Mouse (Mus musculus) midbrain, embryonic 16.5 days (tissue): ENCODE measurements around the gene Gal3st1. TPM values are rescaled to one million over a fixed set of nuclear protein-coding genes. Genes with fewer than 3 reads are reported as not detected.

Experiments used
- ATAC-seq: fragments of 200-750 bp; cut with Nextera tagmentation; 2 replicates; pipeline ENCODE4 v1.8.0; 2017; ENCODE audit warnings: moderate TSS enrichment
- H3K27ac ChIP-seq: fragments of 300-500 bp; sonication (generic); 2 replicates; pipeline ENCODE4 v1.5.1; 2014; ENCODE audit warnings: mild to moderate bottlenecking, low read length, mixed read lengths
- H3K27me3 ChIP-seq: fragments of 300-500 bp; sonication (generic); 2 replicates; pipeline ENCODE4 v1.6.1; 2014; ENCODE audit warnings: low read depth, low read length, mixed read lengths; ENCODE audit not compliant: control insufficient read depth, insufficient read depth
- H3K36me3 ChIP-seq: fragments of 300-500 bp; sonication (generic); 2 replicates; pipeline ENCODE4 v1.6.1; 2014; ENCODE audit warnings: mild to moderate bottlenecking, low read length, moderate library complexity, mixed read lengths; ENCODE audit not compliant: control insufficient read depth, insufficient read depth
- H3K4me1 ChIP-seq: fragments of 300-500 bp; sonication (generic); 2 replicates; pipeline ENCODE4 v1.6.1; 2014; ENCODE audit warnings: mild to moderate bottlenecking, low read length, mixed read lengths; ENCODE audit not compliant: control insufficient read depth, insufficient read depth
- H3K4me2 ChIP-seq: fragments of 300-500 bp; sonication (generic); 2 replicates; pipeline ENCODE4 v1.6.1; 2014; ENCODE audit warnings: mild to moderate bottlenecking, low read length, mixed read lengths
- H3K4me3 ChIP-seq: fragments of 300-500 bp; sonication (generic); 2 replicates; pipeline ENCODE4 v1.5.1; 2014; ENCODE audit warnings: low read depth, mild to moderate bottlenecking, low read length, moderate library complexity, mixed read lengths
- H3K9ac ChIP-seq: fragments of 300-500 bp; sonication (generic); 2 replicates; pipeline ENCODE4 v1.6.1; 2014; ENCODE audit warnings: low read depth, low read length, mixed read lengths
- H3K9me3 ChIP-seq: fragments of 300-500 bp; sonication (generic); replicated peaks from 2 replicates; pipeline ENCODE4 v1.6.1; 2014; ENCODE audit warnings: mild to moderate bottlenecking, low read length, mixed read lengths; ENCODE audit not compliant: control insufficient read depth, poor library complexity, severe bottlenecking
- WGBS: fragments of 180-500 bp; shearing (Covaris S2); extraction: QIAGEN DNeasy Blood & Tissue Kit; methylation state at CpG from one replicate; pipeline ENCODE4 v1.1.7; 2014; 5-methylcytosine and 5-hydroxymethylcytosine counted together
- polyA plus RNA-seq: library from polyadenylated mRNA; unstranded; fragments of >200 nt; fragmentation: Nextera tagmentation; extraction: Ambion mirVana; gene quantifications from 2 replicates; pipeline ENCODE4 v1.2.1, GENCODE M21; 2015

Gal3st1 gene
- polyA plus RNA-seq, 1 experiment from 2014 or later: 8.2 TPM

- ATAC-seq: no peak
- Histone ChIP-seq H3K4me3 (no peak overlapping the region), H3K27me3 (0 out of 2 replicates have a peak, but pooled peaks cover 2% of the 10 kb centered on the region), H3K9me3 (no peaks in the 10 kb centered on the region), H3K4me1 (no peaks in the 10 kb centered on the region), H3K4me2 (no peak overlapping the region), H3K36me3 (no peaks in the 10 kb centered on the region), H3K9ac (no peak overlapping the region), H3K27ac (no peak overlapping the region)
- WGBS: 72% methylated on average over 18 of the region's 18 CpGs
Measured at GRCm38 (mm10) chr11:4035116-4035892, 51.9 kb downstream of the Gal3st1 start.

GRCm38 (mm10) chr11:4035916-4036315 is 52.5 kb downstream of the Gal3st1 start:
- 90% methylated on average over 6 of the region's 6 CpGs for WGBS

GRCm38 (mm10) chr11:4036365-4037084 is 53.1 kb downstream of the Gal3st1 start:
- Histone ChIP-seq H3K27ac (no peak overlapping the region), H3K9ac (no peak overlapping the region), H3K4me2 (no peak overlapping the region), H3K36me3 (no peaks in the 10 kb centered on the region), H3K27me3 (0 out of 2 replicates have a peak, but pooled peaks cover 2% of the 10 kb centered on the region), H3K9me3 (no peaks in the 10 kb centered on the region), H3K4me3 (no peak overlapping the region), H3K4me1 (no peaks in the 10 kb centered on the region)
- WGBS: 77% methylated on average over 9 of the region's 9 CpGs
- ATAC-seq: no peak

More at GRCm38 (mm10) chr11:4035916-4036315, 52.5 kb downstream of the Gal3st1 start:
- 0 out of 2 replicates have a peak, but pooled peaks cover 2% of the 10 kb centered on the region for H3K27me3 ChIP-seq
- H3K4me1 ChIP-seq: no peaks in the 10 kb centered on the region
- H3K4me2 ChIP-seq: no peak overlapping the region
- no peaks in the 10 kb centered on the region for H3K36me3 ChIP-seq
- H3K9me3 ChIP-seq: no peaks in the 10 kb centered on the region
- no peak overlapping the region for H3K27ac ChIP-seq
- H3K9ac ChIP-seq: no peak overlapping the region
- H3K4me3 ChIP-seq: no peak overlapping the region
- no peak for ATAC-seq

- no peak overlapping the region for H3K4me3 ChIP-seq
- H3K4me1 ChIP-seq: no peaks in the 10 kb centered on the region
- no peak overlapping the region for H3K27ac ChIP-seq
- H3K9me3 ChIP-seq: no peaks in the 10 kb centered on the region
- WGBS: 97% methylated on average over 4 of the region's 4 CpGs
- no peak for ATAC-seq
- H3K9ac ChIP-seq: no peak overlapping the region
- H3K36me3 ChIP-seq: no peaks in the 10 kb centered on the region
- H3K27me3 ChIP-seq: no peaks in the 10 kb centered on the region
- no peak overlapping the region for H3K4me2 ChIP-seq
Measured at GRCm38 (mm10) chr11:4039951-4040350, 56.5 kb downstream of the Gal3st1 start.

GRCm38 (mm10) chr11:4041123-4041625 is 57.7 kb downstream of the Gal3st1 start:
- ATAC-seq: no peak
- Histone ChIP-seq H3K27me3 (no peaks in the 10 kb centered on the region), H3K36me3 (no peaks in the 10 kb centered on the region), H3K9me3 (no peaks in the 10 kb centered on the region), H3K4me1 (no peaks in the 10 kb centered on the region), H3K4me2 (no peak overlapping the region), H3K9ac (no peak overlapping the region), H3K27ac (no peak overlapping the region), H3K4me3 (no peak overlapping the region)
- WGBS: 87% methylated on average over 6 of the region's 6 CpGs

- Histone ChIP-seq H3K4me1 (no peaks in the 10 kb centered on the region), H3K27ac (no peak overlapping the region), H3K4me2 (no peak overlapping the region), H3K4me3 (no peak overlapping the region), H3K36me3 (no peaks in the 10 kb centered on the region), H3K9ac (no peak overlapping the region), H3K27me3 (no peaks in the 10 kb centered on the region), H3K9me3 (no peaks in the 10 kb centered on the region)
- WGBS: 92% methylated on average over 7 of the region's 7 CpGs
- no peak for ATAC-seq
Measured at GRCm38 (mm10) chr11:4043081-4043480, 59.6 kb downstream of the Gal3st1 start.

GRCm38 (mm10) chr11:4046526-4046925 is 63.1 kb downstream of the Gal3st1 start:
- Histone ChIP-seq H3K27me3 (no peaks in the 10 kb centered on the region), H3K9me3 (no peaks in the 10 kb centered on the region), H3K4me1 (no peaks in the 10 kb centered on the region), H3K4me3 (no peak overlapping the region), H3K36me3 (no peaks in the 10 kb centered on the region), H3K9ac (no peak overlapping the region), H3K4me2 (no peak overlapping the region), H3K27ac (no peak overlapping the region)
- ATAC-seq: no peak
- 67% methylated on average over 5 of the region's 5 CpGs for WGBS

- H3K9me3 ChIP-seq: no peaks in the 10 kb centered on the region
- no peaks in the 10 kb centered on the region for H3K36me3 ChIP-seq
- no peak overlapping the region for H3K4me3 ChIP-seq
- 95% methylated on average over 2 of the region's 2 CpGs for WGBS
- ATAC-seq: no peak
- no peaks in the 10 kb centered on the region for H3K4me1 ChIP-seq
- no peak overlapping the region for H3K4me2 ChIP-seq
- H3K27me3 ChIP-seq: no peaks in the 10 kb centered on the region
- H3K27ac ChIP-seq: no peak overlapping the region
- no peak overlapping the region for H3K9ac ChIP-seq
Measured at GRCm38 (mm10) chr11:4047766-4048165, 64.3 kb downstream of the Gal3st1 start.

- Histone ChIP-seq H3K4me1 (no peaks in the 10 kb centered on the region), H3K4me2 (no peak overlapping the region), H3K27ac (no peak overlapping the region), H3K9ac (no peak overlapping the region), H3K36me3 (no peaks in the 10 kb centered on the region), H3K9me3 (no peaks in the 10 kb centered on the region), H3K4me3 (no peak overlapping the region), H3K27me3 (no peaks in the 10 kb centered on the region)
- 74% methylated on average over 6 of the region's 6 CpGs for WGBS
- no peak for ATAC-seq
Measured at GRCm38 (mm10) chr11:4048438-4048837, 65.0 kb downstream of the Gal3st1 start.
